Mouse (Mus musculus) testis, adult 2 months (tissue): ENCODE data around the gene Rspo4.

Experiments used
- CTCF ChIP-seq: fragments of 200-500 bp; IDR thresholded peaks from 2 replicates; pipeline ENCODE4 v1.5.1; 2012; ENCODE audit warnings: low read depth, mild to moderate bottlenecking, inconsistent platforms, low read length, moderate library complexity; ENCODE audit not compliant: control insufficient read depth, insufficient read depth, insufficient replicate concordance
- POLR2A ChIP-seq: fragments of 200-500 bp; IDR thresholded peaks from 2 replicates; pipeline ENCODE4 v1.6.1; 2012; ENCODE audit warnings: low read depth, mild to moderate bottlenecking, inconsistent platforms, low read length, moderate library complexity; ENCODE audit not compliant: control insufficient read depth

GRCm38 (mm10) chr2:151815586-151815985, 27.1 kb upstream of the Rspo4 start:
- TF ChIP-seq CTCF (no peak), POLR2A (no peak)
